Mouse (Mus musculus) 3134 (cell line): ENCODE measurements around the gene Atp1a1.
A peak's percentile ranks its signal among the peaks of the same experiment; 100 is the strongest.

Experiments
- DNase-seq: peaks from one replicate; pipeline ENCODE4 v3.0.0-alpha.2; 2011; ENCODE audit warnings: low spot score; ENCODE audit not compliant: insufficient read length; ENCODE audit errors: extremely low read depth

Gene Atp1a1

GRCm38 (mm10) chr3:101604550-101605223 is at the start of gene Atp1a1:
TSS of gene Atp1a1 (minus strand) at chr3:101604684.
- DNase-seq = peak; percentile 97

- no peak for DNase-seq
Measured at GRCm38 (mm10) chr3:101653446-101653845, 49.0 kb upstream of the Atp1a1 start.

- no peak for DNase-seq
Measured at GRCm38 (mm10) chr3:101652967-101653366, 48.5 kb upstream of the Atp1a1 start.

GRCm38 (mm10) chr3:101650328-101650727 is 45.8 kb upstream of the Atp1a1 start:
- no peak for DNase-seq

GRCm38 (mm10) chr3:101649271-101649670 is 44.8 kb upstream of the Atp1a1 start:
- DNase-seq = no peak

- DNase-seq = no peak
Measured at GRCm38 (mm10) chr3:101648096-101648793, 43.8 kb upstream of the Atp1a1 start.

GRCm38 (mm10) chr3:101646806-101647205 is 42.3 kb upstream of the Atp1a1 start:
- no peak for DNase-seq

- DNase-seq = no peak
Measured at GRCm38 (mm10) chr3:101645569-101646106, 41.2 kb upstream of the Atp1a1 start.

- no peak for DNase-seq
Measured at GRCm38 (mm10) chr3:101644062-101644802, 39.7 kb upstream of the Atp1a1 start.

- DNase-seq = no peak
Measured at GRCm38 (mm10) chr3:101643264-101643663, 38.8 kb upstream of the Atp1a1 start.

GRCm38 (mm10) chr3:101638223-101638622 is 33.7 kb upstream of the Atp1a1 start:
- no peak for DNase-seq

- DNase-seq = no peak
Measured at GRCm38 (mm10) chr3:101636510-101636909, 32.0 kb upstream of the Atp1a1 start.

GRCm38 (mm10) chr3:101636086-101636485 is 31.6 kb upstream of the Atp1a1 start:
- no peak for DNase-seq

GRCm38 (mm10) chr3:101634141-101634900 is 29.8 kb upstream of the Atp1a1 start:
- no peak for DNase-seq

GRCm38 (mm10) chr3:101628255-101628654 is 23.8 kb upstream of the Atp1a1 start:
- peak; percentile 48 for DNase-seq

- DNase-seq = no peak
Measured at GRCm38 (mm10) chr3:101624287-101624686, 19.8 kb upstream of the Atp1a1 start.

GRCm38 (mm10) chr3:101619017-101619416 is 14.5 kb upstream of the Atp1a1 start:
- no peak for DNase-seq

- DNase-seq = no peak
Measured at GRCm38 (mm10) chr3:101618505-101618904, 14.0 kb upstream of the Atp1a1 start.

GRCm38 (mm10) chr3:101617451-101617850 is 13.0 kb upstream of the Atp1a1 start:
- DNase-seq = no peak

GRCm38 (mm10) chr3:101617007-101617406 is 12.5 kb upstream of the Atp1a1 start:
- DNase-seq = no peak

- no peak for DNase-seq
Measured at GRCm38 (mm10) chr3:101615856-101616255, 11.4 kb upstream of the Atp1a1 start.
